Mouse (Mus musculus) frontal cortex, postnatal 14 days (tissue): ENCODE results near the gene Rassf4.
"Not testable (repeated sequence)": the region's sequence is repeated elsewhere in the genome, so short reads cannot be mapped to it uniquely, and the experiment has no call there.

Experiments used
- DNase-seq, 2 experiments: peaks; one replicate each; pipeline ENCODE4 v3.0.0; 2022; ENCODE audit warnings: low spot score in 2 of 2

Gene Rassf4

GRCm38 (mm10) chr6:116636581-116637235 lies 37.0 kb downstream of the Rassf4 start:
- no peak for DNase-seq

GRCm38 (mm10) chr6:116635251-116636180 lies 38.2 kb downstream of the Rassf4 start:
- DNase-seq, result no peak

- DNase-seq, result no peak
Measured at GRCm38 (mm10) chr6:116633741-116634695, 39.7 kb downstream of the Rassf4 start.

- peak in 1 of 2 experiments; percentile 69 for DNase-seq
Measured at GRCm38 (mm10) chr6:116632129-116632528, 41.6 kb downstream of the Rassf4 start.

DNA sequence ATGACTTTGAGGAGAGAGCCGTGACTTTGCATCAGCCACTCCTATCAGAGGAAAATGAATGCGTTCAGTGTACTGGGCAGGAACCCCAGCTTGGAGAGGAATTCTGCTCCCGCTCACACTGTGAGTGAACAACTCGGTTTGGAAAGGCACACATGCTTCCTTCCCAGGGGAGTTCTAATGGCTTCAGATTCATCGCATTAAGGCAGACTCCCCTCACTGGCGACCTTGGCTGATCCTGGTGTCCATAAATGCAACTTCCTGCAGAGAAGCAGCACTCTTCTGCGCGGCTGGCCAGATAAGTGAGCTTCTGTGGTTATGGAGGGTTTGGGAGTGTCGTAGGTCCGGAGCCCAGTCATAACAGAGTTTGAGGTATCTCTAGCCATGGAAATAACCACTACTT lies 44.0 kb downstream of the Rassf4 start:
- no peak for DNase-seq

DNA sequence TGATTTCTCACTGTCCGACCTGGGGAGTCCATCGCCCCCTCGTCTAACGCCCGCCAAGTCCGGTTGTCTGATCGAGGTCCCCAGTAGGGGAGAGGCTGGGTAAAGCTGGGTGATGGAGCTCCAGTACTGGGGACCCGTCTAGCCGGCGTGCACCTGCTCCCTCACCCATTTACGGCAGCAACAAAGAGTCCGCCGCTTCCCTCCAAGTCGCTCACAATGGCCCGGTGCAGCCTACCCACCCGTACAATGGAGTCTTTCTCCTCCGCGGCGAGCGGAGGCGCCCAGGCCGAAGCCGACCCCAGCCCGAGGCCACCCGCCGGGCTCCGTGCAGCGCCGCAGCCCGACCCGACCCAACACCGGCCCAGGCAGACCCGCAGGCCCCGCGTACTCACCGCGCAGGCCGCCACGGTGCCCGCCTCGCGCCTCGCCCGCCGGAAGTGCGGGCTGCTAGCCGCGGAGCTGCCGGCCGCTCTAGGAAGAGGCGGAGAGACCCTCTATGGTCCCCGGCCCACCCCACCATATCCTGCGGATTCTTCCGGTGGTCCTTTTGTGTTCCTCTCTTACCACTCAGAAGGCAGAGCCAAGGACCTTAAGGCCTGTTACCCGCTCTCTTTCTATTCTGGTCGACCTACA lies 45.1 kb downstream of the Rassf4 start, which contains the start of gene Zfp422:
Gene Zfp422 (minus strand): TSS at position 461 of the 633 bp plus-strand sequence.
- DNase-seq, result peak in 1 of 2 experiments; percentile 46

GRCm38 (mm10) chr6:116628095-116628494 lies 45.7 kb downstream of the Rassf4 start:
- no peak for DNase-seq

- DNase-seq, result not testable (repeated sequence)
Measured at GRCm38 (mm10) chr6:116626417-116626816, 47.3 kb downstream of the Rassf4 start.

DNA sequence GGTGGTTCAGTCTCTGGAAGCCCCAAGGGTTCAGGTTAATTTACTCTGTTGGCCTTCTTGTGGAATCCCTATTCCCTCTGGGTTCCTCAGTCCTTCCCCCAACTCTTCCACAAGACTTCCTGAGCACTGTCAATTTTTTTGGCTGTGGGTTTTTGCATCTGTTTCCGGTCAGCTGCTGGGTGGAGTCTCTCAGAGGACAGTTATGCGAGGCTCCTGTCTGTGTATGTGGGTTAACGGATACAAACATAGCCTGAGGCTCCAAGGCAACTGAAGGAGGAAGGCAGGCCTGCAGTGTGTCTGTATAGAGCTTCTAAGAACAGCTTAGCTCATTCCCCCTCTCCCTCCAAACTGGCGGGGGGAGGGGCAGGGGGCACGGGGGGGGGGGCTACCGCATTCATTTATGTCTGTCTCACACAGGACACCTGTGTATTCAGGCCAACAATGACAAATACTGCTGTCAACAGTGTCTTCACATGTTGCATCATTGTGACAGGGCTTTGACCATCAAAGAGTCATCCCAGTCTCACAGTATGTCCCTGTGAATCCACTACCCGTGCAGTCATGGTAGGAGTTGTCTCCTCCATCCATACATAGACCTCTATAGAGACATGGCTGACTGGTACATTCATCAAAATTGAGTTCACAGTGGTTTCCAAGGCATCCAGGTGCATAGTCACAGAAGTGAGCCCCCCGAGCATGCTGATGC lies 52.3 kb downstream of the Rassf4 start:
- DNase-seq, result no peak

GRCm38 (mm10) chr6:116618073-116618472 lies 55.7 kb downstream of the Rassf4 start:
- DNase-seq, result no peak

DNA sequence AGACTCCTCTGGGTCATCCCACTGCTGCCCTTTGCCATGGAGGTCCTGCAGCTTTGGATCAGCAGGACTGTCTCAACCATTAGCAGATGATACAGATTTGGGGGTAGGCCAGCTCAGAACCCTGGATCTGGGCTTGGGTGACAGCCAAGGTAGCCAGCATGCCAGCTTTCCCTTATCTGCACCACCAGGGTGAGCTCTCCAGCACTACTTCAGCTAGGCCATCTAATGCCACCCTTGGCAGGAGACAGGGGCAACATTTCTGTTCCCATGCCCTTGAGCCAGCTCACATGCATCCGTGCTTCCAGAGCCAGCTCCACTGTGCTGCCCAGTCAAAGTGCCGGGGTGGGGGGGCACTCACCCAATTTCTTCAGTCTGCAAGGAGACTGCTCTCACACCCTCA lies 58.0 kb downstream of the Rassf4 start:
- DNase-seq, result no peak

GRCm38 (mm10) chr6:116607230-116607629 lies 66.5 kb downstream of the Rassf4 start:
- DNase-seq, result no peak

DNA sequence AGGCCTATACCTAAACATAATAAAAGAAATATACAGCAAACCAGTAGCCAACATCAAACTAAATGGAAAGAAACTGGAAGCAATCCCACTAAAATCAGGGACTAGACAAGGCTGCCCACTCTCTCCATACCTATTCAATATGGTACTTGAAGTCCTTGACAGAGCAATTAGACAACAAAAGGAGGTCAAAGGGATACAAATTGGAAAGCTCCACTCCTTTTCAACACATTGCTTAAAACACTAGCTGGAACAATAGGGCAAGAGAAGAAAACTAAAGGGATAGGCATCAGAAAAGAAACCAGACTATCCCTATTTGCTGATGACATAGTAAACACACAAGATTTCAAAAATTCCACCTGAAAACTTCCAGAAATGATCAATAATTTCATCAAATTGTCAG lies 72.8 kb downstream of the Rassf4 start:
- not testable (repeated sequence) for DNase-seq

GRCm38 (mm10) chr6:116584095-116584494 lies 89.7 kb downstream of the Rassf4 start, which contains the start of gene Olfr215:
TSS of gene Olfr215 (minus strand) at chr6:116584195.
- no peak for DNase-seq
